Mouse (Mus musculus) heart, embryonic 11.5 days (tissue): ENCODE data around the gene Chd1l. TPM values are rescaled to one million over a fixed set of nuclear protein-coding genes. Genes with fewer than 3 reads are reported as not detected.

ENCODE experiments used
- ATAC-seq: fragments of 200-750 bp; cut with Nextera tagmentation; replicated peaks from 2 replicates; pipeline ENCODE4 v1.8.0; 2017; ENCODE audit warnings: moderate library complexity; ENCODE audit not compliant: insufficient number of reproducible peaks, low FRiP score, low TSS enrichment
- H3K27ac ChIP-seq: fragments of 300-500 bp; sonication (generic); 2 replicates; pipeline ENCODE4 v1.5.1; 2014; ENCODE audit warnings: mild to moderate bottlenecking, low read depth, low read length
- H3K27me3 ChIP-seq: fragments of 300-500 bp; sonication (generic); 2 replicates; pipeline ENCODE4 v1.6.1; 2014; ENCODE audit warnings: mild to moderate bottlenecking, low read length, mixed read lengths; ENCODE audit not compliant: control insufficient read depth, insufficient read depth
- H3K36me3 ChIP-seq: fragments of 300-500 bp; sonication (generic); 2 replicates; pipeline ENCODE4 v1.6.1; 2014; ENCODE audit warnings: mild to moderate bottlenecking, low read length, moderate library complexity, mixed read lengths; ENCODE audit not compliant: control insufficient read depth, insufficient read depth
- H3K4me1 ChIP-seq: fragments of 300-500 bp; sonication (generic); 2 replicates; pipeline ENCODE4 v1.6.1; 2014; ENCODE audit warnings: low read length; ENCODE audit not compliant: control insufficient read depth, insufficient read depth
- H3K4me2 ChIP-seq: fragments of 300-500 bp; sonication (generic); 2 replicates; pipeline ENCODE4 v1.6.1; 2014; ENCODE audit warnings: mild to moderate bottlenecking, moderate library complexity
- H3K4me3 ChIP-seq: fragments of 300-500 bp; sonication (generic); 2 replicates; pipeline ENCODE4 v1.5.1; 2014; ENCODE audit warnings: low read depth, low read length
- H3K9ac ChIP-seq: fragments of 300-500 bp; sonication (generic); 2 replicates; pipeline ENCODE4 v1.6.1; 2014; ENCODE audit warnings: mild to moderate bottlenecking, low read depth, low read length, moderate library complexity
- H3K9me3 ChIP-seq: fragments of 300-500 bp; sonication (generic); replicated peaks from 2 replicates; pipeline ENCODE4 v1.6.1; 2016; ENCODE audit warnings: low read length; ENCODE audit not compliant: control insufficient read depth
- WGBS: fragments of 180-500 bp; shearing (Covaris S2); extraction: QIAGEN DNeasy Blood & Tissue Kit; methylation state at CpG from one replicate; pipeline ENCODE4 v1.1.7; 2014; ENCODE audit not compliant: insufficient replicate concordance; 5-methylcytosine and 5-hydroxymethylcytosine counted together
- polyA plus RNA-seq: library from polyadenylated mRNA; unstranded; fragments of >200 nt; fragmentation: Nextera tagmentation; extraction: Ambion mirVana; gene quantifications from 2 replicates; pipeline ENCODE4 v1.2.1, GENCODE M21; 2014

The Chd1l gene
- polyA plus RNA-seq, 1 experiment from 2014 or later = 14.5 TPM

GRCm38 (mm10) chr3:97609201-97609844, 680 bp downstream of the Chd1l start:
- Histone ChIP-seq H3K9me3 (no peaks in the 10 kb centered on the region), H3K4me1 (no peaks in the 10 kb centered on the region), H3K27me3 (no peaks in the 10 kb centered on the region), H3K36me3 (no peaks in the 10 kb centered on the region), H3K9ac (peak overlapping the region; percentile 88), H3K27ac (peak overlapping the region; percentile 93), H3K4me2 (peak overlapping the region; percentile 90), H3K4me3 (peak overlapping the region; percentile 80)
- 3% methylated on average over 20 of the region's 20 CpGs for WGBS
- peak; percentile 43; the same call in 1 of the 2 replicates for ATAC-seq

DNA sequence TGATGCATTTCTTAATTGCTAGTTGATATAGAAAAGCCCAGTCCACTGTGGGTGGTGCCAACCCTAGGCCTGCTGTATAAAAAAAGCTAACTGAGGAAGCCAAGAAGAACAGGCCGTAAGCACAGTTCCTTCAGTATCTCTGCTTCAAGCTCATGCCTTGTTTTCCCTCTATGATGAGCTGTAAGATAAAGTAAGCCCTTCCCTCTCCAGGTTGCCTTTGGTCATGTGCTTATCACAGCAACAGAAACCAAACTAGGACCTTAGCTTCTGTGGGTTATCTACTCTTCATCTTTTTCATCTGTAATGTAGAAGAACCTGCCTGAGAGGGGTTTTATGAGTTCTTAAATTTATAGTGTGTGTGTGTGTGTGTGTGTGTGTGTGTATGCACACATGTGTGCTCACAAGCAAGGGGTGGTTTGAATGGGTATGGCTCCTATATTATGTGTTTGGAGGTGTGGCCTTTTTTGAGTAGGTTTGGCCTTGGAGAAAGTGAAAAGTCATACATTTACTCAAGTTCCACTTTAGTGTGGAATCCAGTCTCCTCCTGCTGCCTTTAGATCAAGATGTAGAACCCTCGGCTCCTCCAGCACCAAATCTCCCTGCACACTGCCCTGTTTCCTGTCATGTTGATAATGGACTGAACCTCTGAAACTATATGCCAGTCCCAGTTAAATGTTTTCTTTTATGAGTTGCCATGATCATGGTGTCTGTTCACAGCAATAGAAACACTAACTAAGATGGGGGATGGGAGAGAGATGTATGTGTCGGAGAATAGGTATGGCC, 9.8 kb downstream of the Chd1l start:
- no peaks in the 10 kb centered on the region for H3K4me1 ChIP-seq
- no peak overlapping the region for H3K4me2 ChIP-seq
- H3K27ac ChIP-seq = no peak overlapping the region
- peaks cover 5% of the 10 kb centered on the region; the same call in 1 of the 2 replicates for H3K36me3 ChIP-seq
- no peaks in the 10 kb centered on the region for H3K9me3 ChIP-seq
- WGBS = 79% methylated on average over 3 of the region's 3 CpGs
- ATAC-seq = no peak
- H3K4me3 ChIP-seq = no peak overlapping the region
- no peak overlapping the region for H3K9ac ChIP-seq
- H3K27me3 ChIP-seq = no peaks in the 10 kb centered on the region

- Histone ChIP-seq H3K27ac (no peak overlapping the region), H3K36me3 (peaks cover 8% of the 10 kb centered on the region), H3K4me3 (no peak overlapping the region), H3K27me3 (no peaks in the 10 kb centered on the region), H3K9me3 (no peaks in the 10 kb centered on the region), H3K4me2 (no peak overlapping the region), H3K4me1 (no peaks in the 10 kb centered on the region), H3K9ac (no peak overlapping the region)
- WGBS = 69% methylated on average over 8 of the region's 8 CpGs
- ATAC-seq = no peak
Observed at GRCm38 (mm10) chr3:97596796-97597195, 13.2 kb downstream of the Chd1l start.

GRCm38 (mm10) chr3:97595066-97595465, 14.9 kb downstream of the Chd1l start:
- no peaks in the 10 kb centered on the region for H3K9me3 ChIP-seq
- ATAC-seq = no peak

GRCm38 (mm10) chr3:97594140-97594539, 15.9 kb downstream of the Chd1l start:
- Histone ChIP-seq H3K9ac (no peak overlapping the region), H3K4me2 (no peak overlapping the region), H3K27me3 (no peaks in the 10 kb centered on the region), H3K9me3 (no peaks in the 10 kb centered on the region), H3K36me3 (peaks cover 3% of the 10 kb centered on the region), H3K4me1 (no peaks in the 10 kb centered on the region), H3K4me3 (no peak overlapping the region), H3K27ac (no peak overlapping the region)
- WGBS = 82% methylated on average over 13 of the region's 13 CpGs
- ATAC-seq = no peak

More at GRCm38 (mm10) chr3:97595066-97595465, 14.9 kb downstream of the Chd1l start:
- Histone ChIP-seq H3K4me2 (no peak overlapping the region), H3K36me3 (peaks cover 3% of the 10 kb centered on the region), H3K27me3 (no peaks in the 10 kb centered on the region), H3K27ac (no peak overlapping the region), H3K4me1 (no peaks in the 10 kb centered on the region), H3K4me3 (no peak overlapping the region), H3K9ac (no peak overlapping the region)
- WGBS = 78% methylated on average over 6 of the region's 6 CpGs

- WGBS = 87% methylated on average over 5 of the region's 5 CpGs
- Histone ChIP-seq H3K36me3 (peaks cover 3% of the 10 kb centered on the region), H3K4me3 (no peak overlapping the region), H3K4me2 (no peak overlapping the region), H3K27me3 (no peaks in the 10 kb centered on the region), H3K4me1 (no peaks in the 10 kb centered on the region), H3K27ac (no peak overlapping the region), H3K9ac (no peak overlapping the region), H3K9me3 (no peaks in the 10 kb centered on the region)
- ATAC-seq = no peak
Observed at GRCm38 (mm10) chr3:97593089-97593488, 16.9 kb downstream of the Chd1l start.

DNA sequence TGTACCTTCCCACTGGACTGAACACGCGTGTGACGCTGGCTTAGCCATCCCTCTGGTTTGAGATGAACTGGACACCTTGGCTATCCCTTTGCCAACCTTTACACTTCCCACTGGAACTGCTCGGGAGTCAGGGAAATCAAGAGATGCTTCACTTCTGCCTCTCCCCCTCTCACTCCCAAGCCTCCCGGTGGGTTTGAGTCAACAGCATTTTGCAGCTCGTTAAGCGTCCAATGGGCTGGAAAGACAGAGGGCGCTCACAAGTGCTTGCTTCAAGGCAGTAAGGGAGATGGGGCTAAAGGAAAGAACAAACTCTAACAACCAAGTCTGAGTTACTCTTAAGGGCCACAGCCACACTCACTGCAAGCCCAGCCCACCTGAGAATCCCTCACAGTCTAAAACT, 19.3 kb downstream of the Chd1l start:
- WGBS = 65% methylated on average over 8 of the region's 8 CpGs
- H3K36me3 ChIP-seq = peaks cover 3% of the 10 kb centered on the region
- ATAC-seq = no peak
- no peak overlapping the region for H3K27ac ChIP-seq
- no peak overlapping the region for H3K4me3 ChIP-seq
- no peak overlapping the region for H3K9ac ChIP-seq
- H3K9me3 ChIP-seq = no peaks in the 10 kb centered on the region
- H3K27me3 ChIP-seq = no peaks in the 10 kb centered on the region
- no peaks in the 10 kb centered on the region for H3K4me1 ChIP-seq
- no peak overlapping the region for H3K4me2 ChIP-seq

DNA sequence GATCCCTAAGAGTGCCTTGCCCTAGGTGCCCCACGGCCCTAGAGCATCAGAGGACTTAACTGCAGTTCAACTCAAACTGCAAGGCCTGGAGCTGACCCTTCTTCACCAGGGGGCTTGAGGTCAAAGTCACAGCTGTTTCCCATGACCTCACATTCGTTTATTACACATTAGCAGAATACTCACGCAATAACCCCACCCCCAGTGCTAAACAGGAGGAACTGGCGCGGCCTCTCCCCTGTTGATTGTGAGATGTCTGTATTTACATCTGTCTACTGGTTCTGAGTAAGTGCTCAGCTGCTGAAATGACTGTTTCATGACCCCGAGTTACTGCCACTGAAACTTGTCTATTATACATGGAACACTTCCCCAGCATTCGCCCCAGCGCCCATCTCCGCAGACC, 22.3 kb downstream of the Chd1l start:
- no peaks in the 10 kb centered on the region for H3K27me3 ChIP-seq
- ATAC-seq = no peak
- H3K4me2 ChIP-seq = no peak overlapping the region
- 84% methylated on average over 9 of the region's 9 CpGs for WGBS
- H3K9ac ChIP-seq = no peak overlapping the region
- no peak overlapping the region for H3K27ac ChIP-seq
- H3K9me3 ChIP-seq = no peaks in the 10 kb centered on the region
- H3K4me3 ChIP-seq = no peak overlapping the region
- H3K36me3 ChIP-seq = peaks cover under 1% of the 10 kb centered on the region
- no peaks in the 10 kb centered on the region for H3K4me1 ChIP-seq
